Mouse (Mus musculus) Muller cell, postnatal 12 days (primary cell): ENCODE data around the gene Nrxn2.

Experiments
- DNase-seq: peaks from one replicate; pipeline ENCODE4 v3.0.0-alpha.2; 2015; ENCODE audit errors: inconsistent ontology term

Gene Nrxn2

DNA sequence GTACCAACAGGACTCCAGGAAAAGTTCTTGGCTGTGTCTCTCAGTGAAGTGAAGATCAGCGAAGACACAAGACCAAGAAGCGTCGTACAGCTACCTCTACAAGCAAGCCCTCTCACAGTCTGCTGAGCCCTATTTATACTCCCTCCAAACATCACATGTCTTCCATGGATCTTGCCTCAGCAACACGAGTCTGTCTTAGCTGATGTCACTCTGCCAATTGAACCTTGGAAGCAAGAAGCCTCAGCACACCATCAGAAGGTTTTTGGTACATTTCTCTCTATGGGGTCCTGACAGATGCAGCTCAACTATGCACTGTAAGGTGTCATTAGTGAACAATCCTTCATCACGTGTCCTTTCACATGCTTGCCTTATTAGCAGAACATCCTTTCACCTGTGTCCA is 152.9 kb downstream of the Nrxn2 start:
- DNase-seq: no peak

DNA sequence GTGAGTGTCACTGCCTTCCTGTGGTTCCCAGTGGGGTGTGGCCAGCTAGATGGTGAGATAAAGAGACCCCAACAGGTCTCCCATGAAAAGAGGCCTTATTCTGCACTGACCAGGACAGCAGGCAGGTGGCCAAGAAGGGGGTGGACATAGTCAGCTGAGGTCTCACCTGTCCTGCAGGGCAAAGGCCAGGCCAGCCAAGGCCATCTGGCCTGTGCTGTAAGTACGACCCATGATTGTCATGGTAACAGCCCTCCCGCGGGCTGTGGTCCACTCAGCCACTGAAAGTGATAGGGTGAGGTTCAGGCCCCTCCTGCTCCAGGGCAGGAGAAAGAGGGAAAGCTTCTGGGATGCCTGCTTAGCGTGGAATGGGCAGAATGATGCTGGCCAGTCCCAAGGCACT is 153.5 kb downstream of the Nrxn2 start:
- peak; percentile 25 for DNase-seq
